Mouse (Mus musculus) intestine, embryonic 15.5 days (tissue): ENCODE results near the gene Agap3. TPM values are rescaled to one million over a fixed set of nuclear protein-coding genes. Genes with fewer than 3 reads are reported as not detected.

Source experiments
- polyA plus RNA-seq: library from polyadenylated mRNA; unstranded; fragments of >200 nt; fragmentation: Nextera tagmentation; extraction: Ambion mirVana; gene quantifications from 2 replicates; pipeline ENCODE4 v1.2.1, GENCODE M21; 2015

Agap3 gene
- polyA plus RNA-seq, 1 experiment from 2014 or later, result 28.9 TPM

Other genes starting within 250 kb of the Agap3 start
- gene Kcnh2, start 100.6 kb upstream of the Agap3 start, polyA plus RNA-seq, result 6.7 and 7.6 TPM in 2 replicates
- 7.4 and 7.9 TPM in 2 replicates for gene Nos3, start 87.4 kb upstream of the Agap3 start, polyA plus RNA-seq
- gene Atg9b, start 60.0 kb upstream of the Agap3 start, polyA plus RNA-seq, result 1.6 and 2.4 TPM in 2 replicates
- gene Abcb8, start 58.5 kb upstream of the Agap3 start, polyA plus RNA-seq, result 66.2 and 79.0 TPM in 2 replicates
- 0.14 TPM in 1 of 2 replicates, not detected in the other for gene Asic3, start 38.8 kb upstream of the Agap3 start, polyA plus RNA-seq
- 35.5 and 38.3 TPM in 2 replicates for gene Cdk5, start 28.6 kb upstream of the Agap3 start, polyA plus RNA-seq
- 41.1 and 46.9 TPM in 2 replicates for gene Slc4a2, start 28.3 kb upstream of the Agap3 start, polyA plus RNA-seq
- gene Fastk, start 6.9 kb upstream of the Agap3 start, polyA plus RNA-seq, result 104 and 110 TPM in 2 replicates
- 22.4 and 23.6 TPM in 2 replicates for gene Tmub1, start 4.3 kb upstream of the Agap3 start, polyA plus RNA-seq
- 0.06 TPM in 1 of 2 replicates, not detected in the other for gene Gbx1, start 75.0 kb downstream of the Agap3 start, polyA plus RNA-seq
- gene Asb10, start 88.8 kb downstream of the Agap3 start, polyA plus RNA-seq, result 0.33 and 0.40 TPM in 2 replicates
- 0.05 and 0.08 TPM in 2 replicates for gene 4931409K22Rik, start 104.6 kb downstream of the Agap3 start, polyA plus RNA-seq
- 86.0 and 87.1 TPM in 2 replicates for gene Abcf2, start 125.3 kb downstream of the Agap3 start, polyA plus RNA-seq
- gene Chpf2, start 134.6 kb downstream of the Agap3 start, polyA plus RNA-seq, result 14.7 and 16.0 TPM in 2 replicates
- 15.5 and 18.4 TPM in 2 replicates for gene Smarcd3, start 172.2 kb downstream of the Agap3 start, polyA plus RNA-seq
- gene Nub1, start 233.4 kb downstream of the Agap3 start, polyA plus RNA-seq, result 26.8 and 29.0 TPM in 2 replicates